ENCODE assay signal across 23 mouse cellular contexts in genomic region chr5:75063177-75063576, GRCm38 (mm10). TPM values are rescaled to one million over a fixed set of nuclear protein-coding genes. Genes with fewer than 3 reads are reported as not detected.
DNase-seq lines count a peak whose midpoint lies in the region; ATAC-seq and TF ChIP-seq lines count a peak whose summit lies in the region.
"Had no signal": no experiment of that assay in that cellular context is flagged by ENCODE, and none has a peak within 500 bp of the region (broad histone marks: within the 10 kb centered on the region; RNA-seq: fewer than 3 reads in every experiment).

No protein-coding gene starts in this region.

- 0 out of 2 replicates have a peak, but pooled peaks cover 5% of the 10 kb centered on the region for H3K9me3 ChIP-seq in intestine, embryonic 14.5 days (ENCODE audit: control insufficient read depth, low read length)
- H3K9me3 ChIP-seq in intestine, postnatal 0 days (ENCODE audit: control insufficient read depth) = 0 out of 2 replicates have a peak, but pooled peaks cover 3% of the 10 kb centered on the region
- H3K9me3 ChIP-seq: heart, embryonic 15.5 days; hindbrain, embryonic 12.5 days; intestine, embryonic 15.5 days; kidney, embryonic 15.5 days; limb, embryonic 10.5 days; neural tube, embryonic 15.5 days had no signal

- no peak overlapping the region for H3K4me2 ChIP-seq in intestine, embryonic 14.5 days (ENCODE audit: low read length)
- H3K4me2 ChIP-seq in intestine, postnatal 0 days (replicated peaks; ENCODE audit: low read depth) = no peak overlapping the region
- H3K4me2 ChIP-seq: heart, embryonic 15.5 days; hindbrain, embryonic 12.5 days; intestine, embryonic 15.5 days; kidney, embryonic 15.5 days; neural tube, embryonic 15.5 days had no signal

- intact Hi-C loops in left cerebral cortex, postnatal 10 days (cut with DNase I) = no loop called here

- H3K4me1 ChIP-seq in intestine, embryonic 14.5 days (replicated peaks; ENCODE audit: control insufficient read depth, insufficient read depth, low read length) = no peaks in the 10 kb centered on the region
- no peaks in the 10 kb centered on the region for H3K4me1 ChIP-seq in intestine, postnatal 0 days (replicated peaks; ENCODE audit: control insufficient read depth, insufficient read depth, low read length)

- peak; percentile 70 for DNase-seq in adrenal gland, adult 8-10 months
- no peak for DNase-seq in adrenal gland, postnatal 4 days (ENCODE audit: low spot score in 2 of 2)
- peak; percentile 48 for DNase-seq in intestine, embryonic 14.5 days (ENCODE audit: low spot score)
- peak; percentile 52 for DNase-seq in 3T3-L1 (ENCODE audit: low read depth, low spot score)
- DNase-seq in adrenal gland, postnatal 25 days = peak; percentile 23
- no peak for DNase-seq in urinary bladder, postnatal 14 days (ENCODE audit: low spot score)
- DNase-seq in left cerebral cortex, postnatal 10 days (ENCODE audit: extremely low spot score in 1 of 2, low spot score in 2 of 2) = no peak
- DNase-seq: cerebellum, adult 2 months; gastrocnemius, adult 2 months; heart, adult 18-20 months; lung, postnatal 14 days had no signal

- ATAC-seq in intestine, embryonic 14.5 days (replicated peaks; ENCODE audit: low FRiP score, low TSS enrichment, low read depth) = no peak
- ATAC-seq in intestine, postnatal 0 days = no peak
- ATAC-seq: forebrain, embryonic 14.5 days; intestine, embryonic 15.5 days had no signal

- H3K27ac ChIP-seq in intestine, embryonic 14.5 days (ENCODE audit: low read depth) = no peak overlapping the region
- no peak overlapping the region for H3K27ac ChIP-seq in intestine, postnatal 0 days (ENCODE audit: low read depth, low read length)
- H3K27ac ChIP-seq: gastrocnemius, adult 2 months; heart, embryonic 15.5 days; hindbrain, embryonic 12.5 days; intestine, embryonic 15.5 days; kidney, embryonic 15.5 days; limb, embryonic 10.5 days; liver, embryonic 14.5 days; neural tube, embryonic 15.5 days had no signal

- H3K9ac ChIP-seq in intestine, embryonic 14.5 days (ENCODE audit: low read length) = no peak overlapping the region
- H3K9ac ChIP-seq in intestine, postnatal 0 days (ENCODE audit: low read depth, low read length) = no peak overlapping the region
- H3K9ac ChIP-seq: heart, embryonic 15.5 days; hindbrain, embryonic 12.5 days; intestine, embryonic 15.5 days; kidney, embryonic 15.5 days; liver, embryonic 14.5 days; neural tube, embryonic 15.5 days had no signal

- H3K36me3 ChIP-seq in intestine, embryonic 14.5 days (ENCODE audit: control insufficient read depth, insufficient read depth, low read length) = no peaks in the 10 kb centered on the region
- H3K36me3 ChIP-seq in intestine, postnatal 0 days (ENCODE audit: control insufficient read depth, insufficient read depth) = no peaks in the 10 kb centered on the region
- H3K36me3 ChIP-seq: heart, embryonic 15.5 days; hindbrain, embryonic 12.5 days; intestine, embryonic 15.5 days; kidney, embryonic 15.5 days; limb, embryonic 10.5 days; neural tube, embryonic 15.5 days had no signal

- no peak overlapping the region for H3K4me3 ChIP-seq in intestine, embryonic 14.5 days (ENCODE audit: low read depth, low read length)
- no peak overlapping the region for H3K4me3 ChIP-seq in intestine, postnatal 0 days (ENCODE audit: low read depth, low read length)
- H3K4me3 ChIP-seq: gastrocnemius, adult 2 months; heart, embryonic 15.5 days; hindbrain, embryonic 12.5 days; intestine, embryonic 15.5 days; kidney, embryonic 15.5 days; limb, embryonic 10.5 days; myocyte; neural tube, embryonic 15.5 days had no signal

- no peak for TF ChIP-seq CTCF in intestine, postnatal 0 days (IDR thresholded peaks at IDR 0.05; ENCODE audit: low read depth)

- H3K27me3 ChIP-seq in intestine, embryonic 14.5 days (replicated peaks; ENCODE audit: control insufficient read depth, insufficient read depth, low read length) = peaks cover 17% of the 10 kb centered on the region
- peaks cover 24% of the 10 kb centered on the region for H3K27me3 ChIP-seq in intestine, postnatal 0 days (replicated peaks; ENCODE audit: control insufficient read depth, insufficient read depth, low read length)
- H3K27me3 ChIP-seq: CH12.LX had no signal

- WGBS in intestine, embryonic 14.5 days = 54% methylated on average over 4 of the region's 4 CpGs
- 38% methylated on average over 4 of the region's 4 CpGs for WGBS in intestine, postnatal 0 days

RNA-seq across cellular contexts. Expression of gene Gsx2, which starts 12.2 kb away (rescaled TPM):
- total RNA-seq in adrenal gland, adult 8-10 months (2022) = not detected
- not detected for total RNA-seq in adrenal gland, postnatal 4 days (2021)
- polyA plus RNA-seq in intestine, embryonic 14.5 days (2014; fragmentation: Nextera tagmentation; extraction: Ambion mirVana) = not detected in 2 replicates
- not detected in 2 replicates for polyA plus RNA-seq in intestine, postnatal 0 days (2015; fragmentation: Nextera tagmentation; extraction: Ambion mirVana)
- total RNA-seq in adrenal gland, postnatal 25 days (2021) = not detected in 2 replicates
- total RNA-seq in left cerebral cortex, postnatal 10 days (2021) = under 1 TPM; 0.19 to 0.34 TPM
- total RNA-seq: CH12.LX; gastrocnemius, adult 2 months; heart, adult 18-20 months; megakaryocyte-erythroid progenitor cell, adult 5-6 weeks had no signal
- polyA plus RNA-seq: cerebellum, adult 2 months; heart, embryonic 15.5 days; intestine, embryonic 15.5 days; kidney, embryonic 15.5 days; limb, embryonic 10.5 days; liver, embryonic 14.5 days; myocyte had no signal

RNA-seq across cellular contexts. Expression of gene Chic2, which starts 18.6 kb away (rescaled TPM):
- total RNA-seq in adrenal gland, adult 8-10 months (2022) = 10 to 100 TPM; 22.8 to 28.3 (median 24.4) TPM
- 10 to 100 TPM; 39.4 to 49.4 TPM for total RNA-seq in adrenal gland, postnatal 4 days (2021)
- 39.2 and 42.2 TPM in 2 replicates for polyA plus RNA-seq in intestine, embryonic 14.5 days (2014; fragmentation: Nextera tagmentation; extraction: Ambion mirVana)
- 30.7 and 34.7 TPM in 2 replicates for polyA plus RNA-seq in intestine, postnatal 0 days (2015; fragmentation: Nextera tagmentation; extraction: Ambion mirVana)
- total RNA-seq in adrenal gland, postnatal 25 days (2021) = 29.6 and 30.8 TPM in 2 replicates
- total RNA-seq in left cerebral cortex, postnatal 10 days (2021) = 10 to 100 TPM; 21.6 to 22.5 TPM

Comparison
In these comparisons a context has a peak if more than half of its experiments do, and no peak if none do; other contexts are left out.
1. DNase-seq: peak in adrenal gland, adult 8-10 months (single experiment), intestine, embryonic 14.5 days (single experiment), 3T3-L1 (single experiment) and adrenal gland, postnatal 25 days (single experiment); none in adrenal gland, postnatal 4 days (0 of 2), urinary bladder, postnatal 14 days (single experiment) and left cerebral cortex, postnatal 10 days (0 of 2).